Mouse (Mus musculus) left cerebral cortex, postnatal 10 days (tissue): ENCODE results near the gene Ache. TPM values are rescaled to one million over a fixed set of nuclear protein-coding genes. Genes with fewer than 3 reads are reported as not detected.
"Not testable (repeated sequence)": the region's sequence is repeated elsewhere in the genome, so short reads cannot be mapped to it uniquely, and the experiment has no call there.

Source experiments
- DNase-seq, 2 experiments: peaks; one replicate each; pipeline ENCODE4 v3.0.0; 2021 to 2022; ENCODE audit warnings: low spot score in 2 of 2, mixed read lengths in 1 of 2; ENCODE audit errors: extremely low spot score in 1 of 2
- intact Hi-C: fragments of 180-260 bp; cut with DNase I; formaldehyde crosslinking; loops from one replicate; pipeline ENCODE4 v1.15.1; 2025
- total RNA-seq, 2 experiments: library from RNA; stranded (reverse); gene quantifications; 2 replicates each; pipeline ENCODE4 v1.2.3; 2021

Gene Ache
- 100 to 1,000 TPM in 1 of 2 experiments, 10 to 100 TPM in 1; 99.1 to 105 TPM for total RNA-seq

DNA sequence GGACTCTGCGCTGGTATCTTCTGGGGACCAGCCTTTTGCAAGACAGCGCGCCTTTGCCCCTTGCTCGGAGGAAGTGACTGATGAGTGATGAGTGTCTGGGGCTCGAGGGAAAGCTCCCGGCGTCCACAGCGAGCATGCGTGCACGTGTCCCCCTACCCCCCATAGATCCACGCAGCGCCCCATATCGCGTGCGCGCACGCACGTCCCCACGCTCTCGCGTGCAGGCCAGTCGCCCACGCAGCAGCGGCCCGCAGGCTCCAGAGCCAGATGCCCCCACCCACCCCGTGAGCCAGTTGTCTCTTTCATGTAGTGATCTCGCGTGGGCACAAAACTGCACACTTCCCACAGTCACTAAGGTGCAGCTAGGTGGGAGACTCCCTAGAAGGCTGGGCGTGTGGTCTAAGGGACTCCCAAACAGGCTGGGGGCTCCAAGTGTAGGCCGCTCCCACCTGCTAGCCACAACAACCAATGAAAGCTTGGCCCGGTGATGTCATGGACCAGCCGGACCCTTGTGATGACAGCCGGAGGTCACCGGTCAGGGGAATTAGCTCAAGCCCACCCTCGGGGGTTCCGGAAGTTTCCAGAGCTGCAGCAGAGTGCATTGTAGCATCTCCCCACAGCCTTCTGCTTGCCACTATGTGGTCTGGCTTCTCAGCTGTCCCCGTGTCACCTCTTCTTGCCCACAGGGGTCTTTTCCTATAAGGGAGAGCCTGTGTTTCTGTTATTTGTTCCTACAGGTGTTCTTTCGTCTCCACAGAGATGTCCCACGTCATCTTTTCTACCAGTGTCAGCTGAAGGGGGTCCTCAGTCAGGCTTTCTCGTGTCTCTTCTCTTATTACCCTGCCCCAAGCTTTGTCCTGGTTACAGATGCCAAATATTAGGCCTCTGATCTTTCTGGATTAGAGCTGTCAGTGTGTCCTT lies at the start of gene Ache:
Ache (plus strand) TSS at position 488 of the 921 bp plus-strand sequence.
- intact Hi-C loops = no loop called here
- DNase-seq = peak in 1 of 2 experiments; percentile 86

DNA sequence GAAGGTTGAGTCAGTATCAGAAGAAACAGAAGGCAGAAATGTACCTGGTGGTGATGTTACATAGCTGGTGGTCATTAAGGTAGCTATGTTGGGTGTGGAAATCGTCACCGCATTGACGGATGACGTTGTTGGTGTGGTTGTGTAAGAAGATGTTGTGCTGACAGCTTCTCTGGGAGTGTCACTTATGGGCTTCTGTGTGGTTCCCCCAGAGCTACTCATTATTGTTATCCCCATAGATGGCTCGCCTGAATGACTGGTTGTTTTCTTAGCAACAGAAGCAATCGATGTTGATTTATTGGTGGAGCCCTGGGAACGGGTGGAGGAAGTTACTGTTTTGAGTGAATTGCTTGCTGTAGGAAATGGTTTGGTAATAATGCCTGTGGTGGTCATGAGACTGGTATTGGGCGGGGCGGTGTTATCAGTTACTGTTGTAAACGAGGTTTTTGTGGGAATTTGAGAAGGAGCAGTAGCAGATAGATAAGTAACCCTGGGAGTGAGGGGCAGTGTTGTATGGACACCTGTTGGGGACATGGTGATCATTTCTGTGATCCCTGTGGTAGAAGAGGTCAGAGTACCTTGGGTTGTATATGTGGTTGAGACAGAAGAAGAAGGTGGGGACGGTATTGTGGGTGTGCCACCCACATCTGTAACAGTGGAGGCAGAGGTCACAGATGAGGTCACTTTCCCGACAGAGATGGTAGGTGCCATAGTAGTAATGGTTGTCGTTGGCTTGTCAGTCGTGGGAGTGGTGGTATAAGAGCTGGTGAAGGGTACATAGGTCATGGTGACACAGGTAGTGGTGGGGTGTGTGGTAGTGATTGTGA lies 23.2 kb upstream of the Ache start:
- intact Hi-C loops = no loop called here
- DNase-seq = no peak

GRCm38 (mm10) chr5:137264787-137265186 lies 22.5 kb upstream of the Ache start:
- no peak for DNase-seq
- intact Hi-C loops = no loop called here

- peak in 1 of 2 experiments; percentile 60 for DNase-seq
Measured at GRCm38 (mm10) chr5:137268131-137268910, 19.0 kb upstream of the Ache start.

DNA sequence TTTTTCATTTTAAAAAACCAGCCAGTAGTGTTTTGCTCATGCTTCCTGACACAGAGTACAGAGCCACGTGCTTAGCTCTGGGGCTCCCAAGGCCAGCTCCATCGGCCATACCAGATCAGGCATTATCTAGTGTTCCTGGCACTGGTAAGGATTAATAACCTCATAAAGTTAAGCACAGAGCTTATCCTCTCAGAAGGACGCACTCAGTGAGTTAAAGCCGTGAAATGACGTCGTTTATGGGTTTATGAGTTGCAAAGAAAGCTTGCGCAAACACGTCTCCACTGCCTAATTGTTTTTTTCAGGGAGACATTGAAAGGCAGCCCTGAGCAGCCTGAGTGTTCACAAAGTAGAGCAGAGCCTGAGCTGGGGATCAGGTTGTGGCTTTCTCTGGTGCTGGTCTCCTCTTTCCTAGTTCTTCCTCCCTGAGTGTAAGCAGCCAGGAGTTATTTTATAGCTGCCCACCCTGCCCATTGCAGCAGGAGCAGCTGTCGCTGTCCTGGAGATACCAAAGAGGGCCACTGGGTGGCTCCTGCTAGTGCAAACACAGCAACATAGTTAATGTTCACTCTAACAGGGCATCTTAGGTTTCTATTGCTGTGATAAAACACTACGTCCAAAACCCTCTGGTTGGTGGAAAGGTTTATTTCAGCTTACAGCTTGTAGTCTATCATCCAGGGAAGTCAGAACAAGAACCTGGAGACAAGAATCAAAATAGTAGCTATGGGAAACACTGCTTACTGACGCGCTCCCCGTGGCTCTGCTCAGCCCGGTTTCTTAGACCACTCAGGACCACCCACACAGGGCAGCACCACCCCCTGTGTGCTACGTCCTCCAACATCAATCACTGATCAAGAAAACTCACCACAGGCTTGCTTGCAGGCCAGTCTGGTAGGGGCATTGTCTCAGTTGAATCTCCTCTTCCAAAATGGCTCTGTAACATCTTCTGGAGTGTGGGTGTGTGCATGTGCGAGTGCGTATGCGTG lies 9.7 kb upstream of the Ache start:
- intact Hi-C loops = no loop called here
- no peak for DNase-seq

More at GRCm38 (mm10) chr5:137268131-137268910, 19.0 kb upstream of the Ache start:
- intact Hi-C loops = no loop called here

- intact Hi-C loops, DNase-seq: not testable (repeated sequence)
Measured at GRCm38 (mm10) chr5:137284411-137284810, 2.9 kb upstream of the Ache start.

GRCm38 (mm10) chr5:137285045-137285444 lies 2.3 kb upstream of the Ache start:
- DNase-seq = no peak
- intact Hi-C loops = no loop called here

DNA sequence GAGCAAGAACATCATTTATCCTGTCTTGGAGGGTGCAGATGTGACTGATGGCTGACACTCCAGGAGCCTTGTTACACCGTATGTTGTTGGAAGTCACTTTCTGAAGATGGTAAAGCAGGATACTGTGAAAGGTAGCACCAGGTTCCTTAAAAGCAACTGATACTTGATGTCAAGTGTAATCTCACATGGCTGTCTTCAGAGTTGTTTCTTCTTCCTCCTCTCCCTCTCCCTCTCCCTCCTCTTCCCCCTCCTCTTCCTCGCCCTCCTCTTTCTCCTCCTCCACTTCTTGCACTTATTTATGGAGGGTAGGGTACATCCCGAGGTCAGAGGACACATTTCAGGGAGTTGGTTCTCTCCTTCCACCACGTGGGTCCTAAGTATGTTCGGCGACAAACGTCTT lies 1.3 kb upstream of the Ache start:
- DNase-seq = no peak
- intact Hi-C loops = loop anchor here (1.0 kb wide), 1 partner anchor 155 kb away; no protein-coding TSS in a partner anchor

DNA sequence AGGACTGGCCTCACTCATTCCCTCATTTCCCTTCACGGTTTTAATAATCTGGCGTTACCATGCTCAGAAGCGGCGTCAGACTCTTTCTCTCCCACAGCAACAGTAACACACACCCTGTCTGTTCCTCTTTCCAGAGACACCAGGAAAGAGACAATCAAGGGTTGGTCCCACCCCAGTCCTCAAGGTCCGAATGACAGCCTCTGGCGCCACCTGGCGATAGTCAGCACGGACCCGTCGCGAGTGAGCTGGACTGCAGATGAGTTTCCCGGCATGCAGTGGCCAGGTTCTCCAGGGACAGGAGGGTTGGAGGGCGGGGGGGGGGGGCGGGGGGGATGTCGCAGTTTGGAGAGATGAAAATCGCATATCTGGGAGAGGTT lies 676 bp upstream of the Ache start:
- intact Hi-C loops = loop anchor here (1.0 kb wide), 1 partner anchor 155 kb away; no protein-coding TSS in a partner anchor
- DNase-seq = peak; percentile 89 to 92

GRCm38 (mm10) chr5:137287953-137288743 lies 829 bp downstream of the Ache start:
- DNase-seq = peak in 1 of 2 experiments; percentile 70
- intact Hi-C loops = no loop called here

- intact Hi-C loops = no loop called here
Measured at GRCm38 (mm10) chr5:137288999-137289470, 1.7 kb downstream of the Ache start.

GRCm38 (mm10) chr5:137289591-137290365 lies 2.5 kb downstream of the Ache start:
- no peak for DNase-seq

More at GRCm38 (mm10) chr5:137288999-137289470, 1.7 kb downstream of the Ache start:
- DNase-seq = peak in 1 of 2 experiments; percentile 81

DNA sequence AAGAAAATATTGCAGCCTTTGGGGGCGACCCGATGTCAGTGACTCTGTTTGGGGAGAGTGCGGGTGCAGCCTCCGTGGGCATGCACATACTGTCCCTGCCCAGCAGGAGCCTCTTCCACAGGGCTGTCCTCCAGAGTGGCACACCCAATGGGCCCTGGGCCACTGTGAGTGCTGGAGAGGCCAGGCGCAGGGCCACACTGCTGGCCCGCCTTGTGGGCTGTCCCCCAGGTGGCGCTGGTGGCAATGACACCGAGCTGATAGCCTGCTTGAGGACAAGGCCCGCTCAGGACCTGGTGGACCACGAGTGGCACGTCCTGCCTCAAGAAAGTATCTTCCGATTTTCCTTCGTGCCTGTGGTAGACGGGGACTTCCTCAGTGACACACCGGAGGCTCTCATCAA lies 3.4 kb downstream of the Ache start:
- intact Hi-C loops = no loop called here
- DNase-seq = peak in 1 of 2 experiments; percentile 77

More at GRCm38 (mm10) chr5:137289591-137290365, 2.5 kb downstream of the Ache start:
- intact Hi-C loops = no loop called here

DNA sequence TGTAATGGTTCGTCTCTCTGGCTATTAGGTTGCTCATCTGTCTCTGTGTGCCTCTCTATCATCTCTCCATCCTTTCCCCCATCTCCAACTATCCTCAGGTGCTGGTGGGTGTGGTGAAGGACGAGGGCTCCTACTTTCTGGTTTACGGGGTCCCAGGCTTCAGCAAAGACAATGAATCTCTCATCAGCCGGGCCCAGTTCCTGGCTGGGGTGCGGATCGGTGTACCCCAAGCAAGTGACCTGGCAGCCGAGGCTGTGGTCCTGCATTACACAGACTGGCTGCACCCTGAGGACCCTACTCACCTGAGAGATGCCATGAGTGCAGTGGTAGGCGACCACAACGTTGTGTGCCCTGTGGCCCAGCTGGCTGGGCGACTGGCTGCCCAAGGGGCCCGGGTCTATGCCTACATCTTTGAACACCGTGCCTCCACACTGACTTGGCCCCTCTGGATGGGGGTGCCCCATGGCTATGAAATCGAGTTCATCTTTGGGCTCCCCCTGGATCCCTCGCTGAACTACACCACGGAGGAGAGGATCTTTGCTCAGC lies 4.1 kb downstream of the Ache start:
- DNase-seq = no peak
- intact Hi-C loops = no loop called here

DNA sequence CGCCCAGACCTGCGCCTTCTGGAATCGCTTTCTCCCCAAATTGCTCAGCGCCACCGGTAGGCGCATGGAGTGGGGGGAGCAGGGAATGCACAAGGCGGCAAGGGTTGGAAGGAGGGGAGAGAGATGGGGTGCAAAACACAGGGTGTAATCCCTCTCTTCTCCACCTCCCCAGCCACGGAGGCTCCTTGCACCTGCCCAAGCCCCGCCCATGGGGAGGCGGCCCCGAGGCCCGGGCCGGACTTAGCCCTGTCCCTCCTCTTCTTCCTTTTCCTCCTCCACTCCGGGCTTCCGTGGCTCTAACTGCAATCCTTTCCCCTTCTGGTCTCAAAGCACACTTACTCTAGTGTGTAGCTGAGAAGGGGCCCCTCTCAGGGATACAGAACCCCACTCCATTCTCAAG lies 6.0 kb downstream of the Ache start:
- intact Hi-C loops = no loop called here
- peak in 1 of 2 experiments; percentile 85 for DNase-seq
